Mouse (Mus musculus) cerebellum, adult 11-12 months (tissue): Measurements from ENCODE around the gene Nfe2l3.

Experiments
- DNase-seq: peaks from one replicate; pipeline ENCODE4 v3.0.0; 2022

Nfe2l3 gene

GRCm38 (mm10) chr6:51486731-51487130, 54.3 kb downstream of the Nfe2l3 start:
- no peak for DNase-seq

GRCm38 (mm10) chr6:51489787-51490186, 57.3 kb downstream of the Nfe2l3 start:
- DNase-seq, result peak; percentile 79

GRCm38 (mm10) chr6:51497321-51498111, 65.0 kb downstream of the Nfe2l3 start:
- no peak for DNase-seq

- DNase-seq, result no peak
These were observed 73.2 kb downstream of the Nfe2l3 start for GRCm38 (mm10) chr6:51505671-51506070.

GRCm38 (mm10) chr6:51507556-51507955, 75.1 kb downstream of the Nfe2l3 start:
- DNase-seq, result no peak
